Mouse (Mus musculus) kidney, adult 2 months (tissue): ENCODE measurements around the gene Mdga1.

Experiments used
- CTCF ChIP-seq: fragments of 200-500 bp; conservative IDR thresholded peaks from 2 replicates; pipeline ENCODE4 v1.5.1; 2011; ENCODE audit warnings: low read depth, mild to moderate bottlenecking, control low read depth, low read length, moderate library complexity, mixed read lengths; ENCODE audit not compliant: insufficient read depth, insufficient read length
- POLR2A ChIP-seq: fragments of 200-500 bp; IDR thresholded peaks from one replicate; pipeline ENCODE4 v1.6.1; 2011; ENCODE audit warnings: low read depth, low read length, control low read depth

DNA sequence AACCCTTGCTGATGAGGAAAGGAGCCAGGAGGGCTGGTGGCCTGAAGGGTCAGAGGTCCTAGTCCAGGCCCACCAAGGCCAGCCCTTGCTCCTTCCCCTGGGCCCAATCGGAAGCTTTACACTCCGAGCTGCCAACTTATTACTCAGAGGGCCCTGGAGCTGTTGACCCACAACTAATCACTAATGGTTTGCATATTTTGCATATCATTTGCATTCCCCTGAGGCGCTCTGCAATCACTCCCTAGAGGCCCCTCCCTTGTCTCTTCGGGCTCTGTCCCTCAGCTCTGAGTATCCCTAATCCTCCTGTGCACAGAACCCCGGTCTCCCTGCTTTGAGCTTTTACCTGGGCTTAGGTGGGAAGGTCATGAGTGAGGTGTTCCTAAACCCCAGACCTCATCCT lies 4.4 kb downstream of the Mdga1 start:
- no peak for TF ChIP-seq POLR2A
- TF ChIP-seq CTCF: no peak
